Mouse (Mus musculus): ENCODE results near the gene Gm26938.

The Gm26938 gene

DNA sequence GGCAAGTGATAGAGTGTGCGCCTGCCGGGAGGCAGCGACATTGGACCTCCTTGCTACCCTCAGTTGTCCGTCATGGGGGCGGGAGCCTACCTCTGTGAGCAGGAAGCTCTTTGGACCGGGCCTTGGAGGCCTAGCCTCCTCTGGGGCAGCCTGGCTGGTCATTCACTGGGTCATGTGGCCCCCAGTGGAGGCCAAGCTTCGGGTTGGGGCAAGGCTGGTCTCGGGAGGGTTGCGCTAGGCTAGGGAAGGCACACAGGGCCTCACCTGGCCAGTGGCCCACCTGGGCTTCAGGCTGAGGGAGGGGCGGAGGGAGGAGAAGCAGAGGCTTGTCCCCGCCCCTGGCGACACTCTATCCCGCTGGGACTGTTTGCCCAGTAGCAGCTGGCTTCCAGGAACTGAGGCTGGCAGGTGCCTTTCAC is 12.2 kb downstream of the Gm26938 start:
- DNase-seq = no peak

GRCm38 (mm10) chr5:139813126-139813490 is 13.1 kb downstream of the Gm26938 start:
- DNase-seq = no peak

GRCm38 (mm10) chr5:139812398-139813125 is 13.6 kb downstream of the Gm26938 start:
- DNase-seq = no peak

DNA sequence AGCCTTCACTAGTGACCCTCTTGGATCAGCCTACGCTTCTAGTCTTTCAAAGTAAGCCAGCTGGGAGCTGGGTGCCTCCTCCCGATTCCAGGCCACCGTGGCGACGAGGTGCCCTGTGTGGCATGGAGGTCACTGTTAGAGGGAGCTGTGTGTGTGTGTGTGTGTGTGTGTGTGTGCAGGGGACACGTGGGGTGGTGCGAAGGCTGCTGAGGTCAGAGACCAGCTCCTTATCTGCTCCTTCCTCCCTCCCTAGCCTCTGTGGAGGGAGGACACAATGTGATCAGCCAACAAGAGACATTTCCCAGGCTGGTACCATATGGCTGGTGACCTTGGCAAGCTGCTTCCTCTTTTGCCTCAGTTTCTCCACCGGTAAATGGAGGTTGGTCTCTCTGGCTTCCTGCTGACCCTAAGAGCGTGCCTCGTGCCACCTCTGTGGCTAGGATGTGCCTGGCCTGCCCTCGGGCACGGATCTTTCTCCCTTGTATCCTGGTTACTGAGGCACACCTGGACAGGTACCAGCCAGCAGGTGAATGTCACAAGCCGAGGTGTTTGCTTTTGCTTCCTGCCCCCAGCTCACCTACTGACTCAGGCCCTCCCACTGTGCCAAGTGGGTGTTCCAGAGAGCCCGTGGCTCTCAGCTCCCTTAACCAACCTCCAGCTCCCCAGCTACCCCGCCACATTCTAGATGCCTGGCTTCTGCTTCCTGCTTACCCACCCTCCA is 14.4 kb downstream of the Gm26938 start:
- DNase-seq = no peak

DNA sequence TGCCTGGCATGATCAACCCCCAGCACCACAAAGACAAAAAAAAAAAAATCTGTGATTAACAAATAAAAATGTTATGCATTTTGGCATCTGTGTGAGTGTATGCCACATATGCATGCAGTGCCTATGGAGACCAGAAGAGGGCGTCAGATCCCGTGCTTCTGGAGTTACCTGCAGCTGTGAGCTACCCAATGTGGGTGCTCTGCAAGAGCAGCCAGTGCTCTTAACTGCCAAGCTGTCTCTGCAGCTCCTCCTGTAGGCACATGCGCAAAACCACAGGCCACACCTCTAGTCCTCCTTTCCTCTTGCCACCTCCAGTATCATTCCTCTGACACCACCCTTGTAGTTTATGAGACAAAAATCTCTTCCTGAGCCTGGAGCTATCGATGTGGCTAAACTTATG is 16.8 kb downstream of the Gm26938 start:
- DNase-seq = no peak

DNA sequence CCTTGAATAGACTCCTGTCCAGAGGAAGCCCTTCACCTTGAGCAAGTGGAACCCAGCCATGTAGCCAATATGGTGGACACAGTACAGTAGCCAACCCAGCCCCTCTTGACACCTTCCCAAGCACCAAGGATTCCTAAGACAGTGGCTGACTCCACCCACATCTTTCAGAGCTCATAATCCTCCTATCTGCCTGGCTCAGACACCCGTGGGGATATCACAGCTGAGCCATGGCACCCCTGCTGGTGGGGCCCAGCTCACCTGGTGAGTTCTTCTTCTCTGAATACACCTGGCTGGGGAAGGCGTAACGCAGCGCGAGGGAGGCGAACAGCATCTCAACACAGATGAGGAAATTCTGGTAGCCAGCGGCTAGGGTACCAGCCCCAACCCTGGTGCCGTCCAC is 20.3 kb downstream of the Gm26938 start:
- DNase-seq = no peak

- DNase-seq = no peak
Observed at GRCm38 (mm10) chr5:139804573-139805111, 21.6 kb downstream of the Gm26938 start.

GRCm38 (mm10) chr5:139804107-139804551 is 22.1 kb downstream of the Gm26938 start:
- DNase-seq = no peak

GRCm38 (mm10) chr5:139803601-139804102 is 22.6 kb downstream of the Gm26938 start:
- DNase-seq = no peak

GRCm38 (mm10) chr5:139803165-139803564 is 23.0 kb downstream of the Gm26938 start:
- no peak for DNase-seq

DNA sequence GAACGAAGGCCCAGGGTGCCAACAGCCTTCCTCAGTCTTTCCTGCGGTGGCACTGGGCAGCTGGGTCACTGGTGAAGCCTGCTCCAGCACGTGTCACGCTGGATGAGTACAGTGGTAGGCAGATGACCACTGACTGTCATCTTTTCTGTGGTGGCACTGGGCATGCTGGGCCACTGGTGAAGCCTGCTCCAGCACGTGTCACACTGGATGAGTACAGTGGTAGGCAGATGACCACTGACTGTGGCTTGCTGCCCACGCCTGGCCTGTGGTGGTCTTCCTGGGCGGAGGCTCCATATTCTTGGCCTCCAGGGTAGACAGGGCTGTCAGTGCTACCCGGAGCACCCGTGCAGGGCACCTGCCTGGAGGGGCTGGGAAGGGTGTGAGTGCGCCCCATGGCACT is 24.3 kb downstream of the Gm26938 start:
- no peak for DNase-seq

DNA sequence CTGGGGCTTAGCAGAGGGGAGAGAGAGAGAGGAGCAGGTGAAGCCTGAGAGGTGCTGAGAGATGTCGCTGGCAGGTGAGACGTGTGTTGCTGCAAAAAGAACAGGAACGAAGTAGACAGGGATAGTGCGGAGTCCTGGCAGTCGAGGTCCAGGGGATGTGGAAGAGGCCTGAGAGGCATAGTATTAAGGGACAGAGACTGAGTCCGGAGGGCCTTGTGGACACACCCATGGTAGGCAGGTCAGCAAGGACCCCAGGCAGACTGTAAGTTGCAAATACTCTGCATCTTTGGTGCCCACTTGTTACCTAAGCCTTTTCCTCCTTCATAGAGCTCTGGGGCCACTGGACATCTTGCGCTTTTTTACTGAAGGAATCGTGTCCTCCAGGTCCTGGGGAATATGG is 25.0 kb downstream of the Gm26938 start:
- no peak for DNase-seq

- DNase-seq = no peak
Observed at GRCm38 (mm10) chr5:139799801-139800590, 26.2 kb downstream of the Gm26938 start.

DNA sequence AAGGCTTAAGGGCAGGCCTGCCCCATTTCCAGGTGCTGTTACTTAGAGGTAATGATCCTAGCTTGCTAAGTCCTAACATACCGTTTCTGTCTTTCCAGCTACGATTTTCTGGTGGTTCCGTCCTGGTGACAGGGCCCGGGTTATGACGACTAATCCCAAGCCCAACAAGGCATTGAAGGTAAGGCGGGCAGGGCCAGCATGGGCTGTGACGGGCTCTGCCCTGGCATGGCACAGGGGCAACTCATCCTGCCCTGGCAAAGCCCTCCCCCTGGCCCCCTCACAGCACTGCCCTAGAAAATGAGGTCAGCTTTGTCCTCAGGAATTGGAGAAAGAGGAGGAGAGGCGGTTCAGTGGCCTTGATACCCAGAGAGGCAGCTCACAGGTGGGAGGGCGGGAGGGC is 27.2 kb downstream of the Gm26938 start:
- no peak for DNase-seq

DNA sequence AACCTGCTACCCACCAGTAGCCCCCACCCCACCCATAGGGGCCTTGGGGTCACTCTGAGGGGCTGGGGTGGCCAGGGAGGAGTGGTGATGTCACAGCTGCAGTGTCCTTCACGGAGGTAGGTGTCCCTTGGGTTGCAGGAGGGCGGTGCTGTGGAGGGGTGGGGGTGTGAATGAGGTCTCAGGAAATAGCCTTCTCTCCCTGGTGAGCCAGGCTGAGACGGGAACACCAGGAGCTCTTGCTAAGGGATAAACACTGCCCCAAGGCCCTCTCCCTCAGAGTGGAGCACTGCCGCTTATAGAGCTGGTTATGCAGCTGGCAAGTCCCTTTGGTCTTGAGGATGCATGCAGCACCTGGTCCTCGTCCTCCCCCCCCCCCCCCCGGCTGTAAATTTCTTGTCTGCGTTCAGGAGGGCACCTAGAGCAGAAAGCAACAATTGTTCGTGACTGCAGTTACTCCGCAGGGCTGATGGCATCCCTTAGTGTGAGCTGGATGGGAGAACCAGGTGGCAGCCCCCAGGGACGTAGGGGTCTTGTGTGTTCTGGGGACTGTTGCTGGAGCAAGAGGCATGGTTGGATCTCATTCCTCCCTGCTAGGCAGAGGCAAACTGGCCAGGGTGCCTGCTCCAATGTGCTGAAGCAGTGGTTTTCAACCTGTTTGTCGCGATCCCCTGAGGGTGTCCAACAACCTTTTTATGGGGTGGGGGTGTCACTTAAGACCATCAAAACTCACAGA is 27.9 kb downstream of the Gm26938 start:
- DNase-seq = no peak

DNA sequence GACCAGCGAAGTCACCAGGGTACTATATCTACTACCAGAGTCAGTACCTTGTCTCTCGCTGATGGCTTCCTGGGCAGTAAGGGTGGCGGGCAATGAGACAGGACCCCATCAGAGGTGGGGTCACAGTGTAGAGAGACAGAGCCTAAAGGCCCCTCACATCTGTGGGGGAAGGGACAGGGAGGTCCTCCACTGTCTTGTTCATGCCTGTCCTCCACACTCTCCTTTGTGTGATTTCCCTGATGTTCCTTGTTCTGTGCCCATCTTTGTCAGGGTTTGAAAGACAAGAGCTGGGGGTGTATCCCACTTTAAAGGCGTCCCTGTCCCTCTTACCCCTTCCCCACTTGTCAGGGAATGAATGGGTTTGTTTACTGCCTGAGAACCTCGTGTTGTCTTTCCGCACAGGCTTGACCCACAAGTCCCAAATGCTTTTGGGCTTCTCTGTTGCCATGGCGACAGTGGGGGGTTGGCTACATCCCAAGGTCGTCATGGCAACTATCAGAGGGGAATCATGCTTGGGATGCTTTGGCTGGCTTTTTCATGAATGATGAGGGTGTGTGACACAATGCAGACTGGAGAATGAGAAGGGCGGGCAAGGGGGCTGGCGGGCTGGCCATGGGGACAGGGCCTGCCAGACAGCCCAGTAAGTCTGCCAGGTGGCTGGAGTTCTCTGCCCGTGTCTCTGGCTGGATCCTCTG is 28.6 kb downstream of the Gm26938 start:
- DNase-seq = peak; percentile 52

DNA sequence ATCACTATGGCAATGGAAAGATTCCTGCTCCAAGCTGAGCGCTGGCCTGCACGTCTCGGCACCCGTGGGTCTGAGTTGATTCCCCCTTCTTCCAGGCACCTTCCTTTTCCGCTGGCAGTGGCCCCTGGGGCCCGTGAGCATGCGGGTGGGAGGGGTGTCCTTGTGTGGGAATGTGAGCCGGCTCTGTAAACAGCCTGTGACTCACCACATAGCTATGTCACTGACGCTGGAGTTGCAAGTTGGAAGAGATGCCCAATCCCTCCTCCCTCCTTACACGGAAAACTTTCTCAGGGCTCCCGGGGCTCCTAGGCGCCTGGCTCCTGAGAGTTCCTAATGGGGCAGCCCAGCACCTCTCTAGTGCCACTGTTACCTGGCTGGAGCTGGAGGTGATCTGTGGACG is 29.3 kb downstream of the Gm26938 start:
- DNase-seq = no peak

DNA sequence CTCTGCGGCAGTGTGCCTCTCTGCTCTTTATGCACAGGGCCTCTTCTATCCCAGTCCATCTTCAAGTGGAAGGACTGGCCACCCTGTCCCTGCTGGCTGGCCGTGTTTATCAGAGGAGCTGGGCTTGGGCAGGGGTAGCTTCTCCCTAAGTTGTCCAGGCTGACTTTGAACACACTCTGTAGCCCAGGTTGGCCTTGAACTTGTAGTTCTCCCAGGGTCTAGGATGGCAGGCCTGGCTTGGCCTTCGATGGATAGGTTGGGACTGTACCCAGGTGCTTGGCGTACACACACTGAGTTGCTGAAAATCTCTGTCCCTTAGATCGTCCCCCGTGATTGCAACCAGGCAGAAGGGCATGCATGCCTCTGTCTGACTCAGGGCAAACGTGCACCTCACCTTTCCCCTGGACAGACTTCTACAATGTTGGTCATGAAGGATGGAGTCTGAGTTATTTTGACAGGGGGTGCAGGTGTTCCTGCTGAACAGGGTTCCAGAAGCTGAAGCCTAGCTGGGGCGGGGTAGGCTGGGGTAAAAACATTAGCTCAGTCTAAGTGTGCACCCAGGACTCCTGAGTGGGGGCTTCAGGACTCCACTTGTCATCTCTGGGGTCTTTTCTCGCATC is 30.1 kb downstream of the Gm26938 start:
- no peak for DNase-seq

DNA sequence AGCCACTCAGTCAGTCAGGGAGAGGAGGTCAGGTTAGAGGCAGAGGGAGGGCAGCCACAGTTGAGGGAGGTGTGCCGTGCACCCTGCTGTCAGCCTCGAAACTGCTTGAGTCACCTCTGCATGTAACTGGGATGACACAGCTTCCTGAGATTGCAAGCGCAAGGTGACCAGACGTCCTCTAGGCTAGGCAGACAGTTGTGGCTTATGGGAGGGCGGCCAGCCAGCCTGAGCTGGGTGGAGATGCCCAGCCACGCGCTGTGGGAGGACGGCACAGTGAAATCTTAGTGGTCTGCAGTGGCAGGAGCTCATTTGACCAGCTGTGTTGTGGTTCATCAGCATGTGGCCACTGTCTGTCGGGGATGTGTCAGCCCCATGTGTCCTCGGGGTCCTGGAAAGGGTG is 31.3 kb downstream of the Gm26938 start:
- no peak for DNase-seq

- DNase-seq = no peak
Observed at GRCm38 (mm10) chr5:139794137-139794536, 32.1 kb downstream of the Gm26938 start.

GRCm38 (mm10) chr5:139793338-139794089 is 32.7 kb downstream of the Gm26938 start:
- no peak for DNase-seq

All from cerebellum, adult 9-11 months (tissue).